Mouse (Mus musculus) retina, postnatal 1 day (tissue): ENCODE results near the gene Pex10.

Experiments
- DNase-seq: peaks from one replicate; pipeline ENCODE4 v3.0.0-alpha.2; 2012

Pex10 gene

DNA sequence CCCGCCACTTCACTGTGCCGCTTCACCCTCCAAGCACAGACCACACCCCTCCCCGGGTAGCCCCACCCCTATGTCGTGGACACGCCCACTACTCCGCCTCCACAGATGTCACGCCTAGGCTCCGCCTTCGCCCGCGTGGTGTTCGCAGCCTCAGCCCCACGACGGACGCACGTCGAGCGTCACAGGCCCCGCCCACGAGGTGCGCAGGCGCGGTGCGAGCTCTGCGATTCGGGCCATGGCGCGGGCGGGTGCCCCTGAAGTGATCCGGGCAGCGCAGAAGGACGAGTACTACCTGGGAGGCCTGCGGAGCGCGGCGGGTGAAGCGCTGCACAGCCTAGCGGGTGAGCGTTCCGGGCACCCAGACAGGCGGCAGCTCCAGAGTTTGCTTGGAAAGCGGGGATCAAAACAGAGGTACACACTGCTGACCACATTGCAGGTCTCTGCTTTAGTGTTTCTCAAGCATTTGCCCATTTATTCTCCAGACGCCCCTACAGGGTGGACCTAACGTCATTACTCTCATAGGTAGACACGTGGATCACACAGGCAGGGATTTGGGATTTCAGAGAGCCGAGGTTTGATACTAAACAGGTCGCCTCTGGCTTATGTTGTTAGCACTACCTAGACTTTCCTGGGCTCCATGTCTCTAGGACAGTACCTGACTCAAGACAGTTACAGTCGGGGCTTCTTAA, at the start of gene Pex10:
TSS of gene Pex10 (plus strand) at position 183 of the 689 bp plus-strand sequence.
- DNase-seq = peak; percentile 98

DNA sequence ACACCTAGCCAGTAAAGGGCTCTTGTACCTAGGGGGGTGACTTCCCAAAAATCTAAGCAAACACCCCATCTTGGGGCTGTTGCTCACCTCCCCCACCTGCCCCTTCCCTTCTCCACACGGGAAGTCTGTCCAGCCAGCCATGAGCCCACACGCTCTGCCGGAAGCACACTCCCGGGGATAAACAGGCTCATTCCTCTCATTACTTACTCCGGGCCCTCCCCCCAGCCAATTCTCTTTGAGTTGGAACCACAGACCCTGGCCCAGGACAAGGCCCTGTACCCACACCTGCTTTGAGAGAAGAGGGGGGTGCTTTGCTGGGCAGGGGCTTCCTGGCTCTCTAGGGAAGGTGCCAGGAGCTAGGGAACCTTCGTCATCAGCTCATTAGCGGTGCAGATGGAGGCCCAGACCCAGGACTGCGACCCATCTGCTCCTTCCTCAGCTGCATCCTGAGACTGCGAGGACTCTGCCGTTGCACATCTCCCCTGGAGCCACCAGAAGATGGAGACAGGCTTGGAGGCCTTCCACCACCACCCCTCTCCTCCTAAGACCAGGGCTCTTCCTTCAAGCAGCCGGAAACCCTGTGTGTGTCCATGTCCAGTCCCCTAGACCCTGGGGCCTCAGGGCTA, 49.5 kb upstream of the Pex10 start:
- DNase-seq = no peak

DNA sequence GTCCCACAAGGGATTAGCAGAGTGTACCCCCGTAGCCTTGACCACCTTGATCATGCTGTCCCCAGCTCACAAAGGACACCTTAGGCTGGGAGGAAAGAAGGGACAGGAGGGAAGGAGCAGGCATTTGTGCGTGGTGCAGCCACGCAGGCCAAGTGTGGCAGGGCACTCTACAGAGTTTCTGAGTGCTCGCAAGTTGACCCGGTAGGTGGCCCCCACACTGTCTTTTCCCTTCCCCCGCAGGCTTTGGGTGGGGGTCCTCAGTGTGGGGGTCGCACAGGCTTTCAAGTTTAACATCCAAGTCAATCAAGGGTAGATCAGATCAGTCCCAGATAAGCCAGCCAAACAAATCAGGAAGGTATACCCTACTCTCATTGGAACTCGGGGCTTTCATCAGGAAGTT, 48.8 kb upstream of the Pex10 start:
- DNase-seq = no peak

DNA sequence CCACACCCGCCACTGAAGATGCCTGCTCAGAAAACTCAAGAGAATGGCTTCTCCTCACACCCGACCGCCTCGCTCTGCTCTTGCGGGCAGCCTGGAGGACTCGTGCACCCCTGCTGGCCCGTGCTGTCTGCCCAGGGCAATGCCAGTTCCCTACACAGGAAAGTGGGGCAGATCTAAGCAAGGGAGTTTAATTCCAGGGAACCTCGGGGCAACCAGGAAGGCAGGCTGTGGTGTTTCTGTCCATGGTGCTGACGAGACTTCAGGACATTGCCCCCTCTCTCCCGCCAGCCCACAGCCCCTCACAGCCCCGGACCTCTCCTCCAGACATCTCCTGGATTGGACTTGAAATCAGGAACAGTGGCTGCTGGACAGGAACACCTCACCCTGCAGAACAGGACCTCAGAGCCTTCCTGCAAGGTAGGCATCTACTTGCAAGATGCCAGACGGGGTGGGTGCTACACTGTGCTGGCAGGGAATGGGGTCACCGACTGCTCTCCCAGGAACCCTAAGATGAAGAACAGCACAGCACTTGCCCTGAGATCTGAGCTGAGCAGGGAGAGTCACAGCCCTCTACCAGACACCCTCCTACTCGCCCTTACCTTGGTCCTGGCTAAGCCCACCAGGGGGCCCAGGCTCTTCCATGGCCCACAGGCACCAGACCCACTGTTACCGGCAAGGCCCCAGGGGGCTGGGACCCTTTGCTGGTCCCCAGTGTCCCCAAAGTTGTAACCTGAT, 48.0 kb upstream of the Pex10 start:
- peak; percentile 80 for DNase-seq

DNA sequence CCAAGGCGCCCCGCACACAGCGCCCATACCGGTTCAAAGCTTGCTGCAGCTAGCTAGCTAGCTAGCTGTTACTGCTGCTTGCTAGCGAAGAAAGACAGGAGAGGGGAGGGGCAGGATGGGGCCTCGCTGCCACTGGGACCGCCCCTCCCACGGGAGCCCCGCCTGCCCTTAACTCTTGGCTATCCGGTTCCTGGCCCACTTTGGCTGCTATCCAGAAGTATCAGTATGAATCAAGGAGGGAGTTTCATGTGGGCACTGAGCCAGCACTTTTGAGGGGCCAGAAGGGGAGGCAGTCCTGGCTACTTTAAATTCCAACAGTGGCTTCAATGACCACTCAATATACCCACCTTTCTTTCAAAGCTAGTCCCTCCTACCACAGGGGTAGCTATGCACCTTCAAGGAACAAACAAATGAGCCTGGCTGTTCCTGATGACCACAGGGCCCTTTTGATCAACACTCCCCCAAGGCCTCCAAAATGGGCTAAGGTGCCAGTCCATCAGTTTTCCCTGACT, 47.4 kb upstream of the Pex10 start:
- peak; percentile 83 for DNase-seq

DNA sequence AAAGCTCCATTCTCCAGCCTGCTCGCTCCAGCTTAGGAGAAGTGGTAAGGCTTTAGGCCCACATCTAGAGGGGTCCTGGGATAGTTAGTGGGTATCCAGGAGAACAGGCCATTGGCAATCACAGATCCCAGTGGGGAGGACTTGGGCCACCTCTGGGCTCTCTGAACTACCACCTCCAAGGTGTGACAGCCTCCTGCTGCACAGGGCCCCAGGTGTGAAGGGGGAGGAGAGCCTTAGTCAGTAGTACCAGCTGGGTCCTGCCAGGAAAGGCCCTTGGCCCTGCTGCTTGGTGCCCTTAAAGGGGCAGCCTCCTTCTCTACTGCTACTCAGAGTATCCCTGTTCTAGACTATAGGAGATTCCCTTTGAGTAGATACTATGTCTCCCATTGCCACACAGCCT, 46.7 kb upstream of the Pex10 start:
- no peak for DNase-seq

DNA sequence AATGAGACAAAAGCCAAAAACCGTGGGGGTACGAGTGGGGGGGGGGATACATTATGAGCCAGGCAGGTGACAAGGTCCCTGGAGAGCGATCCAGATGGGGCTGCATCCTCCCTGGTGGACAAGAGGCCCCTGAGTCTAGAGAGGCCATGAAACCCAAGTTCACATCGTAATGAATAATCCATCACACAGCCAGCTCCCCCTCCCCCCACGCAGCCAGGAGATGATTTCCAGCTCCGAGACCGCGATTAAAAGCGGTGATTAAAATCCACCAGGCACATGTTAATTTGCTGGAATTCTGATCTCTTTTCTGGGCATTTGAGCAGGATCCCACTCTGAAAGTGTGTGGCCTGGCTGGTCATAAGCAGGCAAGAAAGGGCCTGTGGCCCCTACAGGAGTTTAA, 46.0 kb upstream of the Pex10 start:
- DNase-seq = no peak

DNA sequence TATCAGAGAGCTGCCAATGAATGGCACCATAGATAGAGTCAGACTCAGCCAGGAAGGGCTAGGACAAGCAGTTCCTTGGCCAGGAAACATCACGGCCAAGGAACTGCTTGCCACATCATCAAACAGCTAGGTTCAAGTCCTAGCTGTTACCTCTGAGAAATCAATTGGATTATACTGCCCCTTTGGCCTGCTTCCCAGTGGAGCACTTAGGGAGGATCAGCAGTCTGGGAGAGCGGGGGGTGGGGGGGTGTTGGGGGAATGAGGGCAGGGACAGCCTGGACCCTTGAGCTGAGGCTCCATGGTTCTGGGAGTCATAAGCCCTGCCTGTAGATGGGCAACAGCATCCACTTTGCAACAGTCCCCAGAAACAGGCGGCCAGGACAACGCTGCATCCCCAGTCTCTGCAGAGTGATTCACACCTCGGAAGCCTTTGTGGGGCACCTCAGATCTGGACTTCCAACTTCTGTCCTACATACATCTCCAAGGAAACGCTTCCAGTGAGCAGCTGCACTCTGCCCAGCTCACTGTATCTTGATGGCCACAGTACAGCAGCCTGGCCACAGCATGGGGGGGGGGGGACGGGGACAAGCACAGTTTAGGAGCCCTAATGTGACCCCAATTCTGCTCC, 44.5 kb upstream of the Pex10 start:
- peak; percentile 62 for DNase-seq

DNA sequence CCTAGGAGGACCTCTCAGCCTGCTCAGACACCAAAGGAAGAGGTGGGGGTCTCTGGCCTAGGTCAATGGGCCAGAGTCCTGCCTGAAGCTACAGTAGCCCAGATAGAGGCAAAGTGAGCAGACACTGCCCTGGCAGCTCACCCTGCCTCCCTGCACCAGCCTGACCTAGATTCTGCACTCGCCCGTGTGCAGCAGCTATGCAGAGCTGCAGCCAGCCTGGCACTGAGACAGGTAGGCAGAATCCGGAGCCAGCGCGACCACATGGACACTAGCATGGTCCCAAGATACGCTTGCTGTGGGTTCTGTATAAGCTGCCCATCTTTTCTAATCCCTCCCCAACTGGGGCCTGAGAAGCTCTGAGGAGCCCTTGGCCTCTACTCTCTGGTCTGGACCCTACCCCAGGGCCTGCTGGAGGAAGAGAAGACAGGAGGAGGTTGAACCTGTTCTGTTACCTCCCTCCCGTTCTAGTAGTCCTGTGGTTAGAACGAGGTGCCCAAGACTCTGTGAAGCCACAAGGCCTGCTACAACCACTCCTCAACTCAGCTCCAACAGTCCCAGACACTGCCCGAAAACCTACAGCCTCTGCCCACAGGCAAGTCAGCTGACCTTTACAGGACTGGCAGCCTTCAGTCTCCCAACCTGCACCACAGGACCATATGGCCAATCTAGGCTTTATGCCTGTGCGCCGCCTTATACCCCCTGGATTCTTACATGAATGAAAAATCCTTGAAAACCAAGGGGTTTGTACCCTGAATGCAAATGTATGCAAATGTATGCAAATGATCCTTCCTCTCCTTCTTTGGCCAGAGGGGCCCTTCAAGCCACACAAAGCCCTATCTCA, 42.4 kb upstream of the Pex10 start:
- peak; percentile 56 for DNase-seq

DNA sequence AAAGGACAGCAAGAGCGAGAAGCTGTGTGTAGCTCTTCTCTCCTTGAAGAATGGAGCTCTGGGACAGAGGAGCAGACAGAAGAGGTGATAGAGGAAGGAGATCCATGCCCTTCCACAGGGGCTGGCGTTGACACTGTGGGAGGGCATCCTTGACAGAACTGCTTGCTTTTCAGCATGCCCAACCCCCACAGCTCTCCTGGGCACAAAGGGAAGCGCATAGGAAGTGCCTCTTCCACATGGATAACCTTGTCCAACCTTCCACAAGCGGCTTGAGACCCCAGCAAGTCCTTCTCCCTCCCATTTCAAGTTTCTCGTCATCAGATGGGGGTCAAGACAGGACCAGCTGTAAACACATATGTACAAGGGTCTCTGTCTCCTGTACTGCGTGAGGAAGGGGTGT, 33.7 kb upstream of the Pex10 start:
- peak; percentile 60 for DNase-seq

DNA sequence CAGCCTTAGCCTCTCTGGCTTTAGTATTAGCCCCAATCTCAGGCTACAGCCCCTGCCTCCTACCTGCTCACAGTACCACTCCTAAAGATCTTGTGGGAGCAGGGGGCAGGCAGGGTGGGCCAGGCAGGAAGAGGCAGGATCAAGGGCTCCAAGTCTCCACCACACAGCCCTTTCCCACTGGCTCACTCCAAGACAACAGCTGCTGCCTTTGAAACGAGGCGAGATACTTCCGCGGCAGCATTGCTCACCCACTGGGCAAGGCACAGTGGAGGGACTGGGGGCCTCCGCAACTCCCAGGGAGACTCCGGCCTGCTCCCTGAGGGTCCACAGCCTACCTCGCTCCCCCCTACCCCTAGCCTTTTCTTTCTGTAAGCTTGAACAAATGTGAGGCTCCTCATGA, 32.6 kb upstream of the Pex10 start:
- DNase-seq = no peak

DNA sequence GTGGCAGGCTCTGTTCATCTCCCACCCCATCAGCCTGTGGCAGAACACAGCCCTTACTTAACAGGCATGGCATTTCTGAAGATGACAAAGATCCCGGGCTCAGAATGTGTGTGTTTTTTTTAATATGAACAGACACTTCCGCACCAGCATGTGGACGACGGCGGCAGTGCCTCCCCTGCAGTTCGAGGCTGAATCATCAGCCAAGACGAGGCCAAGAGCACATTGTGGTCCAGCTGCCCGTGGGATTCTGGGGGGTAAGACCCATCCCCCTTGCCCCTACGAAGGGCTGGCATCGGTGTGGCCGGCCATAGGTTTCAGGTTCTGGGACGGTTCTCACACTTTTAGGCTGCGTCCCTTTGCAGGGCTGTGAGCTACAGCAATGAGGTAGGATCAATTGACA, 32.0 kb upstream of the Pex10 start:
- no peak for DNase-seq

DNA sequence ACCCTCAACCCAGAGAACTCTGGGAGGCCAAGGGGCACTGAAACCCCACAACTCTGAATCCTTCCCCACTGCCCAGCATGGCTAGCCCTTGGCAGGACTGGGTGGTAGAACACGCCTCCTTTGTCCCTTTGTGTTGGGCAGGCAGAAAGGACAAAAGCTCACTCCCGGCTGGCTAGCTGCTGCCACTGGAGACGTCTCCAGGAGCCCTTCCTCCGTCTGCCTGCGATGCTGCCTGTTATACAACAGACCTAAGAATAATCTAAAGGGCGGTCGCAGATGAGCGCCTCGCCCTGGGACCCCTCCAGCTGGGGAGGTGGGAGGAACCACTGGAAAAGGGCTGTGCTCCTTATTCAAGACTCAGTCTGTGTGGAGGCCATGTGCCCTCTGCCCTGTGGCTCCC, 26.6 kb upstream of the Pex10 start:
- no peak for DNase-seq

DNA sequence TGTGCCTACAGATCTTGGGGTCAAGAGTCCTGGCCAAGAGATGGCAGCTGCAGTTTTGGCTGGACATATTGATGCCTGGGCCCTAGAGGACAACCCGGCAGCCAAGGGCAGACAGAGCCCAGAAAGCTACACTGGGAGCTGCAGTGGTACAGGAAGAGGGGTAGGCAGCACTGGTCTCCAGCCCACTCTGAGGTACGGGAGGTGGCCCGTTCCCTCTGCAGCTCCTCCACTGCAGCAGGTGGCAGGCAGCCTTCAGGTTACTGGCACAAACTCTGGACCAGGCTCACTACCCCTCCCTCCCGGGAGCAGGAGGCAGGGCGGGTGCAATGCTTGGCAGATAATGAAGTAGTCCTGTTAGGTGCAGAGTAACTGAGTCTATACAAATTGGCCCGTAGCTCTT, 26.1 kb upstream of the Pex10 start:
- DNase-seq = no peak

DNA sequence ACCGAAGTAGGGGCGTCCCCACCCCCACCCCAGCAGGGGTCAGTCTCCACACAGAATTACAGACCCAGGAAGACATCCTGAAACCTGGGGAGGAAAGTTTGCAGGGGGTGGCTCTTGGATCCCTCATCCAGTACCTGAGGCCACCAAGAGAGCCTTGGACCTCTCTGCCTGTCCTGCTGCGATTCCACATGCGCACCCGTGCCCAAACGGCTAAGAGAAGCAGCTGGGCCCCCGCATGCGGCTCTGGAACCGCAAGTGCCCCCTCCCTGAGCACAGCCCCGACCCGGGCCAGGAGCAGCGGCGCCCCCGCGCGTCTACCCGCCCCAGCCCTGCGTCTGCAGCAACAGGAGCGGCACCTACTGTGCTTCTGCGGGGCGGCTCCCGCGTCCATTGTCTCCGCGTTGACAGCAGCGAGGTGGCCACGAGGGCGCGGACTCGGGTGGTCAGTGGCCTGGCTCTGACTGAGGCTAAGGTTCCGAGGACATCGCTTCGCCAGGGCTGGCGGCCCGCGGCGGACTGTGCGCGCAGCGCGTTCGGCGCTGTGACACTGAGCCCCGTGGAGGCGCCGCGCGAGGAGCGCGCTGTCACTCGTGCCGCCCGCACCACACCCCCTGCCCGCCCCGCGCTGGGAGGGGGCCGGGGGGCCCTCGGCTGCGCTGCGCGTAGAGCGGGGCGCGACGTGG, 24.1 kb upstream of the Pex10 start:
- DNase-seq = peak; percentile 46

DNA sequence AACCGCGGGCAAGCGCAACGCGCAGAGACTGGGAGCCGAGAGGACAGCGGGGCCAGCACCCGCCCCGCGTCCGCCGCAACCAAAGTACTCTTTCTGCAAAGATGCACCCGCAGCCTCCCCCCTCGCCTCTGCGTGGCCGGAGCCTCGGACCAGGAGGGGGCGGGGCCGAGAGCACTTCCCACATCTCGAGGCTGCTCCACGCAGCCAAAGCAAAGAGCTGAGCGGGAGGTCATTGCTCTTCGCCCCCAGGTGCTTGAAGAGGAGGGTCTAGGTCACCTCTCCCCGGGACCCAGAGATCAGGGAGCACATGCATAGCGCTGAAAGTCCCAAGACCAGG, 23.6 kb upstream of the Pex10 start:
- DNase-seq = peak; percentile 48

DNA sequence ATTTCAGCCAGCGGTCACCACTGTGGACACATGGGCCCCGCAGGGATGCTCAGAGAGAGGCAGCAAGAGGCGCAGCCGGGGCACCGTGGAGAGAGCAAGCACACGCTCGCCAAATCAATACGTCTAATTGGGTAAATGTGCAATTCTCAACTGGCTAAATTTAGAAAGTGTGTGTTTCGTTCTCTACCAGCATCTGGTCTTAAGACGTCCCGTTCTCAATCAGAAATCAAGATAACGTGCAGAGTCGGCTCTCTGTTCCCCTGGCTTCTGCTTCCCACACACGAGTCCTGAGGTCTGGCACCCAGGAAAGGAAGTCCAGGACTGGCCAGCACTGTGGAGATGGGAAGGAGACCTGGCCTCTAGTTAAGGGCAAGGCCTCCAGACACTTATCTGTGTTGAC, 20.2 kb upstream of the Pex10 start:
- DNase-seq = no peak

DNA sequence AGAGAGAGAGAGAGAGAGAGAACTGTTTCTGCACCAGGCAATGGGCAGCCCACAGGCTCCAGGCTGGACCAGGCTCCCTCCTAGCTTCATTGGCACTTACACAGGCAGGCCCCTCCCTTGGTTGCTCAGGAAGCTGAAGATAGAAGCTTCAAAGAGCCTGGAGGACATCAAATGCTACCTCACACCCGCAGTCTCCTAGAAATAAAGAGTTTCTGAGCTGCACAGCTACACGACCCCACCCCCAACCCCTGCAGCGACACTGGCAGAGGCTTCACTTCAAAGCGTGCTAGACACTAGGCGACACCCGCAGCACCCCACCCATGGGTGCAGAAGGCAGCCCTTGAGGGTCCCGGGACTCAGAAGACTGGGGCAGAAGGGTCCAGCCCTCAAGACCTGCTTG, 16.7 kb upstream of the Pex10 start:
- no peak for DNase-seq

DNA sequence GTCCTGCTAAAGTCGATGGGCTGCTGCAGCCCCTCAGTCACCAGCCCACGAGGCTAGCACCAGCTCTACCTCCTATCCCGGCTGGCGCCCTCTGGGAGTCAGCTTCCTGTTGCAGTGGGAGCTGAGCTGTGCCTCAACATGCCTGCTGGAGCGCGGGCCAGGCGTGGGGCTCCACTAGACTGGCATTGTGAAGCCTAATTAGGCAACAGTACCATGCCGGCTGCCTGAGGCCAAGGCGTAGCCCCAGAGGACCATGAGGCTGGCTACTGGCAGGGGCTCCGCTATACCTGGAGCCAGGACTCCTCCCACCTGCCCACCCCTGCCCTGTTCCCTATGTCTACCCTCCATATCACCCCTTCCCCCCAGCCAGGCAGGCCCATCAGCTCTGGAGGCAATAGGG, 10.1 kb upstream of the Pex10 start, which contains the start of gene Plch2:
TSS of gene Plch2 (minus strand) at position 61 of the 400 bp plus-strand sequence.
- DNase-seq = no peak

DNA sequence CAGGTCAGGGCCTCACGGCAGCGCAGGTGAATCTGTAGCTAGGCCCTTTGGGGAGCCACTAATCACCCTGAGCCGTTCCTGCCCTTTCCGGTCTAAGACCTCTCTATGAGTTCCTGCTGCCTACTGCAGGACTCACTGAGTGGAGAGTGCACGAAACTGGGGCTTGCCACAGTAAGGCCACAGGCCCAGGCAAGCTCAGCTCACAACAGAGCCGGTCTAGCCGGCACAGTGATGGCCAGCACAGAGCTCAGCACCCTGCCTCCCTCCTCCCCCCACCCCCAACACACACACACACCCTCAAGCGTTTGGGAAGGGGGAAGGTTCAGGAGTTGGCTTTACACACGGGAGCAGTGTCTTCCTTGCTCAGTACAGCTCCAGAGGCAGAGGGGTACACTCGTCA, 8.5 kb upstream of the Pex10 start:
- DNase-seq = no peak

DNA sequence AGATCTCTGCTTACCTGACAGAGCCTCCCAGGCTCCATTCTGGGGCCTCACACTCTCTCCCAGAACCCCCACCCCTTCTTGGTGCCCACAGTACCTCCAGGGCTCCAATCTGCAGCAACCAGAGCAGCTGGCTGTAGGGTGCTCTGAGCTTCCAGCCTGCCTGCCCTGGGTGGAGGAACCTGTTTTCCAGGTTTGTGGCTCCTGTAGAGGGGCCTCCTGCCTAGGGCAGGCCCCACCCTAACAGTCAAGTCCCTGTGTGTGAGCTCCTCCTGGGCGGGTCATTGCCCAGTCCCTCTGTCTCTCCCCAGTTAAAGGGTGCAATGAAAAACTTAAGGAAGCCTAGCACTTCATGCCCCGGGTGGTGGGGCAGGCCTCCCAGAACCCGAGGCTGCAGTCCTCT, 2.9 kb upstream of the Pex10 start:
- DNase-seq = no peak

DNA sequence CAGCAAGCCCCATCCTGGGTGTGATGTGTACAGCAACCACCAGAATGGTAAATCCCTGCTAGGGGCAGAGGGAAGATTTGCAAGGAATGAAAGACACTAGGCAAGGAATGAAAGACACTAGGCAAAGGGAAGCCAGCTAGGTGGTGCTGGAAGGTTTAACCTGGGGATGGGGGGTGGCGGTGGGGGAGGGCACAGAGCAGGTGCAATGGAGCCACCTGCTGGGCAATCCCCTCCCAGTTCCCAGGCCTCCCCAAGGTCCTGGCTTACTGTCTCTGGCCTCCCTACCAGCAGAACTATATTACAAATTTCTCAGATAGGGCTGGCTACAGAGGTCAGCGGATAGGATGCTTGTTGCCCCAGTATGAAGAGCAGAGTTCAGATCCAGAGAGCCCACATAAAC, 2.3 kb upstream of the Pex10 start:
- DNase-seq = no peak
